Mouse (Mus musculus): ENCODE results near the gene 9930021J03Rik.

- no peak for TF ChIP-seq CTCF (IDR thresholded peaks at IDR 0.05; ENCODE audit: extremely low read depth, insufficient read depth, insufficient read length, insufficient replicate concordance)
- TF ChIP-seq POLR2A (IDR thresholded peaks at IDR 0.05; ENCODE audit: low read depth, low read length) = no peak
These were observed 130.2 kb downstream of the 9930021J03Rik start for GRCm38 (mm10) chr19:29675562-29676078.

All from spleen, adult 2 months (tissue).